Mouse (Mus musculus) megakaryocyte-erythroid progenitor cell, adult 5-6 weeks (primary cell): Measurements from ENCODE around the gene Tnrc6b. TPM values are rescaled to one million over a fixed set of nuclear protein-coding genes. Genes with fewer than 3 reads are reported as not detected.
A peak's percentile ranks its signal among the peaks of the same experiment; 100 is the strongest.

Source experiments
- ATAC-seq: replicated peaks from 2 replicates; pipeline ENCODE4 v1.8.0; 2016; ENCODE audit warnings: mild to moderate bottlenecking, inconsistent platforms; ENCODE audit not compliant: severe bottlenecking, poor library complexity, low FRiP score, low TSS enrichment
- total RNA-seq, 2 experiments: library from RNA; stranded (forward) in 1 of 2; stranded (reverse) in 1 of 2; fragments of 200-1000, 215-1000 nt in 1 of 2; fragments of >200 nt in 1 of 2; fragmentation: Nextera tagmentation in 1 of 2; gene quantifications; 2 replicates each; pipeline ENCODE4 v1.2.3; 2014 to 2017

Gene Tnrc6b
- total RNA-seq, 2 experiments from 2014 or later, result 48.5 to 89.0 TPM

DNA sequence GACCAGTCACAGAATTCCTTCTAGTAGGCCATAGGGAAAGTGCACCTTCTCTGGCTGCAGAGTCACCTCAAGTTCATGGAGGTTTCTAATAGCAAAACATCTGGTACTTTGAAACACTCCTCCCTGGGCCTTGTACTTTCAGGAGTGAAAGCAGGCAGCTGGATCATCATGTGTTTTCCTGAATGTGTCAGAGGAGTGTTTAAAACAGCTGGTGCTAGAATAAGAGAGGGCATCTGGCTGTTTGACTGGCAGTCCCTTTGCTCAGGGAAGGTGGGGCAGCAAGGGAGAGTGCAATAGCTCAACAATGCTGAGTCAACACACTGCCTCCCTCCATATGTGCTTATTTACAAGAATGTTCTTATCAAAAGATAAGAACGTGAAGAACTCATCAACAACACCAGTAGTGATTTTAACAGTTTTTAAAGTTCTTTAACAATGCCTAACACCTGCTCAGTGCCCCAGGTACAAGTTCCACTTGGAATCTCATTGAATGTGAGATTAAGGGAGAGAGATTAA lies 60.9 kb downstream of the Tnrc6b start:
- ATAC-seq, result 0 out of 2 replicates have a peak, but pooled peaks have one; percentile 37

DNA sequence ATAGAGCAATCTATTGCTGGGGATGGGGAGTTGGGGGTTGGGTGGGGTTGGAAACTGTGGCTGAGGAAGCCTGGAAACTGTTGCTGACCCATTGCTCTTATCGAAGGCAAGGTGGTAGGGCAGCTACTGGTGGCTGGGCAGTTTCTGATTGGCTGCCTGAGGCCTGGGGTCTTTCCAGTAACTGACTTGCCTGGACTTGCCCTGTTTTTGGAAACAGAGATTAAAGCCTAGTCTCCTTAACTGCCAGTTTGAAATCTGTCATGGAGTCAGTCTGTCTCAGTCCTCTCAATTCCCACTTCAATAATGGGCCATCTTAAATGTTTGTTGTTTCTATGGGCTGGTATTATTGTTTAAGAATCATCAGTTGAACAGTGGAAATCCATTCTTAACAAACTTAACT lies 63.6 kb downstream of the Tnrc6b start:
- no peak for ATAC-seq

DNA sequence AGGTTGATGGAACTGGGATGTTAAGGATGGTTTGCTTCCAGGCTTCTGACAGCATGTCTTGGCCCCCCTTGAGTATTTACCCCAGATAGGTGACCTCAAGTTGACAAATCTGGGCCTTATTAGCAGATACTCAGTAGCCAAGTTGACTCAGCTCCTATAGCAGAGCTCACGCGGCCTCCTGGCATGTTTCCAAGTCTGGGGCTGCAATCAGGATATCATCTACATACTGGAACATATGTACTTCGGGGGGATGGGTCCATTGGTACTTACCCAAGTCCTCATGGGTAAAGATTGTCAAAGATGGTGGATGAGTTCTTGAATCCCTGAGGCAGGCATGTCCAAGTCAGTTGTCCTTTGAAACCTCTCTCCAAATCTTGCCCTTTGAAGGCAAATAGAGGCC lies 67.9 kb downstream of the Tnrc6b start:
- ATAC-seq, result no peak

DNA sequence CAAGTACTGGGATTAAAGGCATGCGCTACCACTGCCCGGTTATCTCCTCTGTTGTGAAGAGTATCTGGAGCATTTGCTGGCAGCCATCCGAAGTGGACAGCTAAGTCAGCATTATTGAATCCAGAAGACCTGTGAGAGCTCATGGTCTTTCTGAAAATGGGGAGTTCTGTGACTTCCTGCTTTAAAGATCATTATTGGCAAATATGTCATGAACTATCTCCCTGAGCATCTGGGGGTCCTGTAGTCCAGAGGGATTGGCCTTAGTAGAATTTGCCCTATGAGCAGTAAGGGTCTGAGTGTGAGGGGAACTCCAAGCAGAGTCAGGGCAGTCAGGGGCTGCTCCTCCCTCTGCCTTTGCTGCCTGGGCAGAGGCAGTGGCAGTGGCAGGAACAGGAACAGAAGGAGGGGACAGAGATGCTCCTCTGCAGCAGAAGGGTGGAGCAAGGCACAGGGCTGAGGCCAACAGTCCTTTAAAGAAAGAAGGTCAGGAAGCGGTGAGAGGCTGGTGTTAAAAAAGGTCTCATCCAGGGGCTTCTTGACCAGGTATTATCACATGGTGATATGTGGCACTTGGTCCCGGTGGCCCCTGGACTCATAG lies 69.1 kb downstream of the Tnrc6b start:
- ATAC-seq, result no peak

DNA sequence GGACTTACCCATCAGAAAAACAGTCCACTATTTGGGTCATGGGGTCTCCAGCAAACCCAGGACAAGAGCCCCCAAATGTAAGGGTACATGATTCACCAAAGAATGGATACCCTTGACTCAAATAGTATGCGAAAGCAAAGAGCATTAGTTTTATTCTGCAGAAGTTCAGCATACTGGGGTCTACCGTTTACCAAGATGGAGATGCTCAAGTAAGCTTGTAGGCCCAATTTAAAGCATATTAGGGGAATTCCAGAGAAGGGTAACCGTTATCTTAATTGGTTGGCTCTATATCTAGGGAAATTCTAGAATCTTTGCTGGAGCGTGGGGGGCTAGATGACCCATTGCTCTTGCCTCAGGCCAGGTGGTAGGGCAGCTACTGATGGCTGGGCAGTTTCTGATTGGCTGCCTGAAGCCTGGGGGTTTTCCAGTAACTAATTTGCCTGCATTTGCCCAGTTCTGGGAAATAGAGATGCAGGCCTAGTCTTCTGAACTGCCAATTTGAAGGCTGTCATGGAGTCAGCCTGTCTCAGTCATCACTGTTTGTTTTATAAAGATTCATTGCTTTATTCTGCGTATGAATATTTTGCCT lies 70.2 kb downstream of the Tnrc6b start:
- ATAC-seq, result no peak

DNA sequence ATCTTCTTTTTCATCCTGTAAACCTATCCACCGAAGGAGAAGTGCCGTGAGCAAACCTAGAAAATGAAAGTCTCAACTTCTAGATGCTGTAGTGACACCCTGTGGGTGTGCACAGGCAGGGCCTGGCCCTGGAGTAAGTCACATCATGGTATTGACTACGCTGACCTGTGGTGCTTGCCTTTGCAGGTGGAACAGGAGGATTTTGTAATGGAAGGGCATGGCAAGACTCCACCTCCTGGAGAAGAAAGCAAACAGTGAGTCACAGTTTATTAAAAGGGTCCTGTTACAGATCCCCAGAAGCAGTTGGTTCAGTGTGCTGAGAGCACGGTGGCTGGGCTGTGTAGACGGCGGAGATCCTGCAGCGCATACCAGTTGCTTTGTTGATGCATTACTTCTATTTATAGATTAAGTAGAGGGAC lies 73.4 kb downstream of the Tnrc6b start:
- no peak for ATAC-seq

DNA sequence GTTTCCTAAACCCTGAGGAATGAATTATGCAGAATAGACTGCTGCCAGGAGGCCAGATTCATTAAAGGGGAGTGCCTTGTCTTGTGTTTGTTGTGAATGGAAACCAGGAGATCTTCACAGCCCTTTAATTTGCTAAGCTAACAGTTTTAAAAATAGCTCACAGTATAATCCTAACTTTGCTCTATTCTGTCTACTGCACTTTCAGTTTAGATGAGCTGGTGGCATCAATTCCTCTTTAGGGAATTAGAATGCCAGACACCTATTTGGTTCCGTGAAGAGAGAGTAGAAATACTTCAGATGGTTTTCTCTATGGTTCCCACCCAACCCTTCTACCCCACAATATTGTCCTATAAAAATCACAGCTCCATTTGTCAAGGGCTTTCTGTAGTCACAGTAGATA lies 74.6 kb downstream of the Tnrc6b start:
- ATAC-seq, result no peak

DNA sequence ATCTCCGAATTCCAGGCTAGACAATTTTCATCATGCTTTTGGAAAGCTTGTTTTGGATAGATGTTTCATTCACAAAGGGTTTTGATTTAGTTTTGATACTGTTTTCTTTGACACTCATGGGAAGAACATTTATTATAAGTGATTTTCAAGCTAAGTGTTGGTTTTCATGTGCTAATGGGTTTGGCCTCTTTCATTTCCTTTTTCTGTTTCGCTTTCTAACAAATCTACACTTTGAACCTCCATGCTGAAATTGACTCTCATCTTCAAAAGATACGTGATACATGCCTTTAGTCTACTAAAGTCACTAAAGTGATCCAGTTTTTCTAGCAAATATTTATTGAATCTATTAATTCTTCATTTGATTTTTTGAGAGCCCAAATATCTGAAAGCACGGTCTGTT lies 76.6 kb downstream of the Tnrc6b start:
- no peak for ATAC-seq

DNA sequence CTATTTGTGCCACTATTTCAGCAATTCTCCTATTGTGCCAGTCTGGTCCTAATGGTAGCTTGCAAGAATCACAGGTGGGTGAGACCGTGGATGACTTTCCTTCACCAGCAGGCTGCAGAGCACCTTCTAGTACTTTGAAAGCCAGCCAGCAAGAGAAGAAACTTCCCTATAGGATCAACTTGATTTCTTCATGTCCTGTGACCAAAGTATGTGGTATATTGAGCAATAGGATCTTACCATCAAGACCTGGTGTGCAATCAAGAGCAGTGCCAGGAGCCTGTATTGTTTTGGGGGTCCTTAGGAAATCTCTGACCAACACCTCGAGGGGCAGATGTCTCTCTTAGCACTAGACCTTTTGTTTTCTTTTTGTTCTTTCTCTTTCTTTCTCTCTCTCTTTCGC lies 81.4 kb downstream of the Tnrc6b start:
- ATAC-seq, result no peak

DNA sequence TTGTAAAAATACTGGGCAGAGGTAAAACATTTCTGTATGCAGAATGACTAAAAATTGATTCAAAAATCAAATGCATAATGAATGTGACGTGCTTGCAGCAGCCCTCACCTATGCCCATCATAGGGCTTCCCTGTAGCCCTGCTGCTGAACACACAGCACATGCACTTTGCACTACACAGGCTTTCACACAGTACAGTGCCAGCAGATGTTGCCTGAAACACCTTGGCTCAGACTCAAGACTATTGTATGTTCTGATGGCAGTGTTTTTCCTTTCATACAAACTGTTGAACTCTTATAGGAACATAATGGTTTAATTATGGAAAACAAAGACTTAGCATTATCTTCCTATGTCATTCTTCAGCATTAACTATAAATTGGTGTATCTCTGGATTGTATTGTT lies 84.0 kb downstream of the Tnrc6b start:
- ATAC-seq, result no peak

DNA sequence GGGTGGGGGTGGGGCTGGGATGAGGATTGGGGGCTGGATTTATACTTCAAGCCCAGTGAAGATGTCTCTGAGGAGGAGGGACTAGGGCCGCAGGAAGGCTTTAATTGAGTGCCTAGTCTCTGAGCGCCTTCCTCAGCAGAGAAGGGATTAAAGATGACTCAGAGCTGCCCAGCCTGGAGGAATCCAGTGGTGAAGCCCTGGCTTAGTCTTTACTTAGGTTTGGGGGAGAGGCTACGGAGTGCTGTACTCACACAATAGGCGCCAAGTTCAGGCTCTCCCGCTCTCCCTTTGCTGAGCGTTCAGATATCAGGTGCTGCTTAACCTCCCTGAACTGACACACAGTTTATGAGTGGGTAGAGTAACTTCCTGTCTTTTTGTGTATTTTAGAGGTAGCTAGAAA lies 86.6 kb downstream of the Tnrc6b start:
- ATAC-seq, result peak; percentile 54; the same call in 1 of the 2 replicates

DNA sequence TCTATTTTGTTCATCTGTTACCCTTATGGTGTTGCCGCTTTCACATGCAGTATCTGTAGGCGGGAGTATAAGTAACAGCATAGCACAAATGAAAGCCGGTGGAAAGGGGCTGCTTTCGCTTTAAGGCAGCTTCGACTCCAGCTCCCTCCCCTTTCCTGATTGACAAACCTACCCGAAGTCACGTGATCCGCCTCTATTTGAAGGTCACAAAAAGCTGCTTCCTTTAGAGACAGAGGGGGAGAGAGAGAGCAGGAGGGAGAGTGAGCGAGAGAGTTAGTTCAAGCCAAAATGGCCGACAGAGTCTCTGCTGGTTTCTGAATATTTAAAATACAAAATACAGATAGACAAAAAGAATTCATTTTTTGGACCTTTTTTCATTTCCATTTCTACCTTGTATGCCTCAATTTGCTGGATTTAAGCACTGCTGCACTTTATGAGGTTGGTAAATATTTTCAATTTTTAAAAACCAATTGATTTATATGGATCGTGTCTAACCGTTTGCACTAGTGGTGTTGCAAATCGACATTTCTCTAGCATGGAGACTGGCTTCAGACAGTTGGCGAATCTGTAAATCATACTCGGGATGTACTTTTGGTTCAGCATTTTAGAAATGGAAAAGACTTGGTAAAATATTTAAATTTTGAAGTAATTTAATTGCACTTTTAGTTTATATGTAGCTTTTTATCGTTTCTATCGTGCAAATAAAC lies 87.4 kb downstream of the Tnrc6b start:
- peak; percentile 79 for ATAC-seq

DNA sequence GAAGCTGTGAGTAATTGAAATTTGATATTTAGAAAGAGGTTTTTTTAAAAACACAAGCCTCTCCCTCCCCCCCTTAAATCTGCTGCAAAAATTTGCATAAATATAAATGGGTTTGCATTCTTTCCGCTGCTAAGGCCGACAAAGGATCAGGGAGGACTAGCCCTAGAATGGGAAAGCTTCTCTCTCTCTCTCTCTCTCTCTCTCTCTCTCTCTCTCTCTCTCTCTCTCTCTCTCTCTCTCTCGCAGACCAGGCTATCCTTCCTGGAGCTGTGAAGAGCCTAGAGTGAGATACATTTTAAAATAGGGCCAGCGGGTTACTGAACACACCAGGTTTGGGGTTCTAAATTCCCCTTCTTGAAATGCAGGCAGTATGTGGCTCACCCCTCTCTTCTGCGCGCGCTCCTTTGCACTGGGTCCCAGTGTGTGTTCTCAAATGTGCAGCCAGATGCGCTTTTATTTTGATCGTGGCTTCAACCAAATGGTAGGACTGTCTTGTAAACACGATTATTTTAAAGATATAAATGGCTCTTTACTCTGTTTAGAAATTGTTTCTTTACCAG lies 88.0 kb downstream of the Tnrc6b start:
- 0 out of 2 replicates have a peak, but pooled peaks have one; percentile 30 for ATAC-seq

DNA sequence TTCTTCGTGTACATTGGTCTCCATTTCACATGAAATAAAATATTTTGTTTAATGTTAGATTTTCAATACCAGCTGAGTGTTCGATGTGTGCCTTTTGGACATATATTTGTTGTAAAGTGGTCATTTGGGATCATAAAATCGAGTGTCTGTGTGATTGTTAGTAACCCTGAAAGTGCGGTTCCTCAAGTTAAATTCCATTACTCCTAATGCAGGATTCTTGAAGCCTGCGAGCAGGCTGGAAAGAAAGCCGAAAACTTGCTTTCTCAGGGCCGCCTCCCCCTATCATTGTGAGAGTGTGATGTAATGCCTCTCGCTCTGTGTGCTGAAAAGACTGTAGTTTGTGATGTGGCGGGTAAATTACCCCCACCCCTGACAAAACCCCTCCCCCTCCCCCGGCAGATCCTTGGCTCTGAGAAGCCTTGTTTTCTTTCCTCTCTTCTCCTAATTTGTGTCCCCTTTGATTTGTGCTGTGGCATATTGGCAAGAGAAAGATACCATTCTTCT lies 88.6 kb downstream of the Tnrc6b start:
- peak; percentile 54 for ATAC-seq

DNA sequence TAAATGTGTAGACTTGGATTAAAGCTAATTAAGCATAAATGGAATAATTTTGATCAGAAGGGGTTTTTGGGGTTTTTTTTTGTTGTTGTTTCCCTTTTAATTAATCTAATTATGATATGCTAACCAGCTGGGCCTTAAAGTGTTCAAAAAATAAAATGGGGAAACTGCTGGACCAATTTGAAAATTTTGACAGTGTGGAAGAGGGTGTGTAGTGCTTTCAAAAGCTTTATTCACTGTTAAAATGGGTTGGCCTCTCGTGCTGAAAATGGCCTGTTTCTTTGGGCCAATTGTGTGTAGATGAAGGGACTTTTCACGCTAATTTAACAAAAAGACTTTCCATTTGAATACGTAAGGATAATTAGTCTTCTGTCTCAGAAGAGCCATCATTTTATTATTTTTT lies 89.1 kb downstream of the Tnrc6b start:
- no peak for ATAC-seq

DNA sequence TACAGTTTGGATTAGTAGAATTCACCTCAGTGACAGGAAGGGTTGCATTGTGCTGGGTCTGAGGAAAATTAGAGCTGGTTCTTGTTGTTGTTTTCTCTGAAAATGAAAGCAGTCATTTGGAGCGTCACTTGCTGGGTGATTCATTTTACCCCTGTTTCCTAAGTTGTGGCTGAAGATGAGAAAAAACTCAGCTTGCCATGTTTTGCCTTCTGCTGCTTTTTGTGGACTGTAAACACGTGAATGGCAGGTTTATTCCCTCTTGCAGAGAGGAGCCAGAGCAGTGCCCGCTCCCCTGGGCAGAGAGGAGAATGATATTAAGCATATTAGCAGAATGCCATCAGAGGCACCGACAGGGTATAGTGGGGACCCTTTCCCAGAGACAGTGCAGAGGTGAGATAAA lies 89.7 kb downstream of the Tnrc6b start:
- ATAC-seq, result no peak

DNA sequence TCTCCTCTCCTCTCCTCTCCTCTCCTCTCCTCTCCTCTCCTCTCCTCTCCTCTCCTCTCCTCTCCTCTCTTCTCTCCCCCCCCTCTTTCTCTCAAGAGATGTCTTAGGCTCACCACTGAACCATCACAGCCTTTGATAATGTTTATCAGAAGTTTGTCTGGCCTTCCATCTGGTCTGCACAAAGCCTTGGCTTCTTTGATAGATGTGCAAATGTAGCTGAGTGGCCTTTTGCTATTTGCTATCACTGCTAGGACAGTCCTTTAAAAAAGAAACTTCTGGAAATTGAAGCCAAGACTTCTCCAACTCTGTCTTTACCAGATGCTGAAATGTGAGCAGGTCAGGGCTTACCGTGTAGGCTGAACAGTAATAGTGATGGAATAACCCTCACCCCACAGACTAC lies 90.5 kb downstream of the Tnrc6b start:
- peak; percentile 71 for ATAC-seq

DNA sequence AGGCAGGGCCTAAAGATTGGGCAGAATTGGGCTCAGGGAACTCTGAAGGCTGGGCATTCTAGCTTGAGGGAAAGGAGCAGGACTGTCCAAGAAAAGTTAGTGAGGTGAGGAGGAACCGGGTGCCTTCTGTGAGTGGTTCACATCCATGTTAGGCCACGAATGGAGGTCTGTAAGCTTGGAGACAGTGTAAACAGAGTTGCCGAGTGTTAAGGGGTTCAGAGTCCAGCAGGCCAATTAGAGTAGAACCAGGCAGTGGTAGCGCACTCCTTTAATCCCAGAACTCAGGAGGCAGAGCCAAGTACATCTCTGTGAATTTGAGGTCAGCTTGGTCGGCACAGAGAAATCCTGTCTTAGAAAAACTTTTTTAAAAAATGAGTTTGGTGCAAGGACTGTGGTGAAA lies 96.0 kb downstream of the Tnrc6b start:
- ATAC-seq, result no peak

DNA sequence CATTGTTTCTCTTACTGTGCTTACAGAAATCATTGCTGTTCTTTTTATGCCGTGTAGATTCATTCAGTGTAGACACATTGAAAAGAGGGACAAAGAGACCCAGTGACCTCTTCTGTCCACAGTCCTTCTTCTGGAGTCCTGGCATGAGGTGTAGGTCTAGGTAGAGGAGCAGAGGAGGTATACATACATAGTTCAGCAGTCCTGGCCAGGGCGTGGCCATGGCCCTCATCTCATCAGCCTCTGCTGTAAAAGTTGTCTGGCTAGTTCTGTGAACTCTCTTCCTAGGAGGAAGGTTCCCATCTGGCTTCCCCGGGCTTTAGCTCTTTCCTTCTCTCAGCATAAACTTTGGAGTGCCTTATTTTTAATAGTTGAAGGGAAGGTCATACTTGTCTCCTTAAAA lies 99.1 kb downstream of the Tnrc6b start:
- ATAC-seq, result no peak

DNA sequence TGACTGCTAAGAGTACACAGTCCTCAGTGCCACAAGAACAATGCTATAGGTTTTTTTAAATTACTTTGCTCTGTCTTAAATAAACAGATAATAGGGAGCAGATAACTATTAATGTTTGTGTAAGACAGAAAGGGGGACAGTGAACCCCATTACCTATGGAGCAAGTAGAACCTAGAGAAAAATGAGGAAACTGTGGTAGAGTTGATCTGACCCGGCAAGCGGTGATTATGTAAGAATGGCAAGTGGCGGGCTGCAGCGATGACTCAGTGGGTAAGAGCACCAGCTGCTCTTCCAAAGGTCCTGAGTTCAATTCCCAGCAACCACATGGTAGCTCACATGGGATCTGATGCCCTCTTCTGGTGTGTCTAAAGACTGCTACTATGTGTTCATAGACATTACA lies 101.7 kb downstream of the Tnrc6b start:
- peak; percentile 25; the same call in 1 of the 2 replicates for ATAC-seq
